Mouse (Mus musculus): ENCODE measurements around the gene Gtpbp6.
"Not testable (repeated sequence)": the region's sequence is repeated elsewhere in the genome, so short reads cannot be mapped to it uniquely, and the experiment has no call there.

The Gtpbp6 gene

DNA sequence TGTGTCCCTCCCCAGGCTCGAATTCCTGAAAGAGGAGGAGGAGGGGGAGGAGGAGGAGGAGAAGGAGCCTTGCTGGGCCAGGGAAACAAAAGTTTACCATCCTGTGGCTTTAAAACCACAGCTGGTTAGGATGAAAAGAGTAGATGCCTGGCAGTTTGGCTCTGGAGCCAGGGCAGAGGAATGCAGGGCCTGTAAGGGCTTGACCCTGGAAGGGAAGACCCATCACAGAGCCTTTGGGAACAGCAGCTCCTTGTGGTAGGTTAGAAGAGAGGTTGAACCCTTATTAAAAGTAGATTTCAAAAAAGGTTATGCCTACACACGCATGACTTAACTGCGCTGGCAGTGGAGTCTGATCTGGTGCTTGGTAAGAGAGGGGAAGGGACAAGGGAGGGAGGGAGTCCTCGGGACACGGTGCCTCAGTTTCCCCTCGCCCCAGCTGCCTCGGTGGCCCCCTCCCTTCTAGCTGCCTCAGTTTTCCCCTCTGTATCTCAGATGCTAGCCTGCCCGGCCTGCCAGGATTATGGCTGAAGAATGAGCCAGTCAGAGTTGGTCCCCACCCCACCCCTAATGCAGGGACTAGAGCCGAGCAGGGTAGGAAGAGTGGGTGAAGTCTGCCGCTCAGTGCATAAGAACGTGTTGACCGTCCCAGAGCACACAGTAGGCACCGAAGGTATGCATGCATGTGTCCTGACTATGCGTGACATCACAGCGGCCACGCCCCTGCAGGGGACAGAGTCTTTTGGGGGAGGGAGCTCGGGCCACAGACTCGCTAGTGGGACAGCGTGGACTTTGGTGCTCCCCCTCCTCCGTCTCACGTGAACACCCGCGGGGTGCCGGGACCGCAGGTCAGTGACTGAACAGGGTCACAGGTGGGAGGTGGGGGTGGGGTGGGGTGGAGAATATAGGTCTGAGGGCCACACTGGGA lies 8.1 kb downstream of the Gtpbp6 start, which contains the start of gene Plcxd1:
Gene Plcxd1, plus strand, starts transcription at position 314 of the 925 bp plus-strand sequence.
- DNase-seq: peak in 1 of 2 experiments; percentile 10

DNA sequence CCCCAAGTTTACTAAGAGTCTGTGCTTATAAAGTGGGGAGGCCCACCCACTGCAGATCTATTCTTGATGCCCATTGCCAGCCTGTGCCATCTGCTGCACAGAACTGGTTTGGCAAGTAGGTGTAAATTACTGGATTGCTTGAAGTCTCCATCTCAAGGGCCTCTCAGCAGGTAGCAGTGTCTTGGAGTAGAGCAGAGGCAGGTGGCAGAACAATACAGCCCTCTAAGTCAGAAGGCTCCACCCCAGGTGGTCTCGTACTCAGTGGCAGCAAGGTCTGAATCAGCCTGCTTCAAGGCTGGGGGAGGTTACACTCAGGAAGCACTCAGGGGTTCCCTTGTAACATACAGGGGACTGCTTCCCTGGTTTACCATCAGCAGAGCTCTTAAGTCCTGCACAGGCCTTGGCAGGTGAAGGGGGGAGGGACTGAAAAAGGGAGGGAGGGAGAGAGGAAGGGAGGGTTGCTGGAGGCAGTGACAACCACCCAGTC lies 9.0 kb downstream of the Gtpbp6 start:
- DNase-seq: peak in 1 of 2 experiments; percentile 24

DNA sequence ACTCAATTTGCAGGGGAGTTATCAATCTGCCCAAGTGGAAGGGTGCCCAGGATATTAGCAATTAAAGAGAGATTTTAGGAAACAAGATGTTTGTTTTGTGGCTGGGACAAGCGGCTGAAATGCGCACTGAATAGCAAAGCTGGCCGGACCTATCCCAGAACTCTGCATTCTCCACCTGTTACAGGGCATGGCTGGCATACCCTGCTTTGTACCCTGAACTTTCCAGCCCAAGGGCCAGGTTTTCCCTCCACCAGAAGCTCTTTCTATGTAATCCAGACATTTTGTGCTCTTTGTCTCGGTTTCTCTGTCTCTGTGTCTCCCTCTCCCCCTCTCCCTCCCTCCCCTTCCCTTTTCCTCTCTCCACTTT lies 13.2 kb downstream of the Gtpbp6 start:
- DNase-seq: no peak

DNA sequence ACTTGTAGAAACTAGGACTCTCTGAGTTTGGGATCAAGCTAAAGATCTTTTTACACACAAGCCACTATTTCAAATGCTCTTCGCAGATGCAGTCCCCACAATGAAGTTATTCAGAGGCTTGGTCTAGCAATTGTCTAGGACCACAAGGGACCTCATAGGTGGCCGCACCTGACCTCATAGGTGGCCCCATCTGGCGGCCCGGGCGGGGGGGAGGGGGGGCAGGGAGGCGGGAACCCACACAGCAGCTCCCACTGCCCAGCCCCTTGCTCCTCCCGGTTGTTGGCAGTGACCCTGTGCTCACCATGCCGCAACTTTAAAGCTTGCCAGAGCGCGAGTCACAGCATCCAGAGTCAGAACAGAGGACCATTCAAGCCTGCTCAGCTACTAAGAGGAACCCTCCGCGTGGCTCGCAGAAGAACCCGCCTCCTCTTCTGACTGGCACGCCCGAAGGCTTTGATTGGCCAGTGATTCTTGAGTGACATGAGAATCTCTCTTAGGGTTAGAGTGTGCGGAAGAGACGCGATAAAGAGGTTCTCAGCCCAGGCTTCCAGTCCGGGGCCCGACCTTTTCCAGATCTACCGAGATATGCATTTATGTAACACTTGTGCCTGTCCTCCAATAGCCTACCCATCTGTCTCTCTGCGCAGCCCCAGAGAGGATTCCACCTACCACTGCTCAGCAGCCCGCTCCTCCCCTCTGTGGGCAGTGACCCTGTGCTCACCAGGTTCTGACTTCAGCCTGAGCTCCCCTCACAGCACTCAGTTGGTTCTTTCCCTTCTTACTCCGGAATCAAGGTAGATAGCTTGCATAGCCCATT lies 13.8 kb downstream of the Gtpbp6 start, which contains the start of gene Gm35315:
Gene Gm35315, minus strand, starts transcription at position 391 of the 817 bp plus-strand sequence.
- DNase-seq: peak; percentile 86 to 88

DNA sequence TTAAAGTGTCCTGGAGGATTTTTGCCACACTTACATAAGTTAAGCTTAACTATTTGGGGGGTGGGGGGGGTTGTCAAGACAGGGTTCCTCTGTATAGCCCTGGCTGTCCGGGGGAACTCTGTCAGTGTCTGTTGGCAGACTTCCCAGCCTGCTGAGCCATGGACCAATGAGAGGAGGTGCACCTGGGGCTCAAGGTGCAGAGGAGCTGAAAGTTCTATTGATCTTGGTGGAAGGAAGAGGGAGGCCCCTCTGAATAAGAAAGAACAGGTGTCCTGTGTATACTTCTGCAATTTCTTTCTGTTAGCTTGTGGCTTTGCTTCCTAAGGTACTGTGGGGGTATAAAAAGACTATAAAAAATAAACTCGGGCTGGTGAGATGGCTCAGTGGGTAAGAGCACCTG lies 16.5 kb downstream of the Gtpbp6 start:
- no peak for DNase-seq

DNA sequence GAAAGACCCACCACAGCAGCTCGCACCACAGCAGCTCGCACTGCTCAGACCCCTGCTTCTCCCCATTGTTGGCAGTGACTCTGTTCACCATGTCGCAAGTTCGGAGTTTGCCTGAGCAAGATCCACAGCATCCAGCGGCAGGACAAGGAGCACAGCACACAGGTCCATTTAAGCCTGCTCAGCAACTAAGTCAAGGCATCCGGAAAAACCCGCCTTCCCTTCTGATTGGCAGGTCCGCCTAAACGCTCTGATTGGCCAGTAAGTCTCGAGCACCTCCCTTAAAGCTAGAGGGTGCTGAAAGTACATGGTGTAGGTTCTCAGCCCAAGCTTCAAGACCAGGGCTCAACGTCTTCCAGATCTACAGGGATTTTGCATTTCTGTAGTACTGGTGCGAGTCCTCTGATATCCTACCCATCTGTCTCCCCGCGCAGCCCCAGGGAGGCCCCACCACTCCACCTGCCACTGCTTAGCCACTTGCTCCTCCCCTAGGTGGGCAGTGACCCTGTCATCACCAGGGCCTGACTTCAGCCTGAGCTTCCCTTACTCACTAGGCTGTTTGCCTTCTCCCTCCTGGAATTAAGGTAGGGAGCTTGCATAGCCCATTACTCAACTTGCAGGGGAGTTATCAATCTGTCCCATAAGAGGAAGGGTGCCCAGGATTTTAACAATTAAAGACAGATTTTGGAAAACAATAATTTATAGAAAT lies 21.7 kb downstream of the Gtpbp6 start:
- no peak for DNase-seq

DNA sequence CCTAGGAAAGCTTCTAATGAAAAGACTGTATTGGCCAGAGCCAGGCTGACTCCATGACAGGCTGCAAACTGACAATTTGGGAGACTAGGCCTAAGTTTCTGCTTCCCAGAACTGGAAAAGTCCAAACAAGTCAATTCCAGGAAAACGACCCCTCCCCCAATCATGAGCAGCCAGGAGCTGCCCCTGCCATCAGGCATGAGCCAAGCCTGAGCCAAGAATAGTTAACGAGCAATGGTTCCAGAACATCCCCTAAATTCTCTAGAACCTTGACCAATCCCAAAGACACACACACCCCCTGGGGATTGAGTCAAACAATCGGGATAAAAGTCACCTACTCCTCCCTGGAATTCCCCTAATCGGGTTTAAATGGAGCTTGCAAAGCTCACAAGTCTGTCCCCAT lies 25.0 kb downstream of the Gtpbp6 start:
- DNase-seq: no peak

DNA sequence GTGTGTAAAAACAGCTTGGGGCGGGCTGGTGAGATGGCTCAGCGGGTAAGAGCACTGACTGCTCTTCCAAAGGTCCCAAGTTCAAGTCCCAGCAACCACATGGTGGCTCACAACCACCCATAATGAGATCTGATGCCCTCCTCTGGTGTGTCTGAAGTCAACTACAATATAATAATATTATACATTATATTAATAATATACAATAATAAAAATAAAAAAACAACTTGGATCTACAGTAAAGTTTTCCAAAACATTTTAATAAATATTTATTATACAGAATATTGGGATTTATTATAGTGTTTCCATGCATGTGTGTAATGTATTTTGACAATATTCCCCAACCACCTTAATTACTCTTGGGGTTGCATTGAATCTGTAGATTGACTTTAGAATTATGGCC lies 35.6 kb downstream of the Gtpbp6 start, which contains the start of gene Gm17655:
Gene Gm17655, minus strand, starts transcription at position 101 of the 400 bp plus-strand sequence.
- not testable (repeated sequence) for DNase-seq

DNA sequence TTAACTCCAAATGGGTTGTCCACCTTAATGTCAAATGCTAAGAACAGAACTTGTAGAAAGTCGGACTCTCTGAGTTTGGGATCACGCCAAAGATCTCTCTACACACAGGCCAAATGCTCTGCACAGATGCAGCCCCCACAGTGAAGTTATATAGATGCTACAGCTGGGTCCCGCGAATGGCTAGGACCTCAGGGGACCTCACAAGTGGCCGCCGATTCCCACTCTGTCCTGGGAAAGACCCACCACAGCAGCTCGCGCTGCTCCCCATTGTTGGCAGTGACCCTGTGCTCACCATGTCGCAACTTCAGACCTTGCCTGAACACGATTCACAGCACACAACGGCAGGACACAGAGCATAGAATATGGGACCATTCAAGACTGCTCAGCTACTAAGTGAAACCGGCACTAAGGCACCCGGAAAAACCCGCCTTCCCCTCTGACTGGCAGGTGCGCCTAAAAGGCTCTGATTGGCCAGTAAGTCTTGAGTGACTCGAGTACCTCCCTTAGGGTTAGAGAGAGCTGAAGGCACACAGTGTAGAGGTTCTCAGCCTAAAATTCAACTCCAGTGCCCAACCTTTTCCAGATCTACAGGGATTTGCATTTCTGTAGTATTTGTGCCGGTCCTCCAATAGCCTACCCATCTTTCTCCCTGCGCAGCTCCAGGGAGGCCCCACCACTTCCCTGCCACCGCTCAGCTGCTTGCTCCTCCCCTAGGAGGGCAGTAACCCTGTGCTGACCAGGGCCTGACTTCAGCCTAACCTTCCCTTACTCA lies 50.2 kb downstream of the Gtpbp6 start:
- DNase-seq: peak; percentile 82 to 85
